Mouse (Mus musculus) common myeloid progenitor, adult 5-6 weeks (primary cell): Measurements from ENCODE around the gene Gm5475. TPM values are rescaled to one million over a fixed set of nuclear protein-coding genes. Genes with fewer than 3 reads are reported as not detected.
A peak's percentile ranks its signal among the peaks of the same experiment; 100 is the strongest.
"Not testable (repeated sequence)": the region's sequence is repeated elsewhere in the genome, so short reads cannot be mapped to it uniquely, and the experiment has no call there.

ENCODE experiments used
- ATAC-seq: replicated peaks from 2 replicates; pipeline ENCODE4 v1.8.0; 2016; ENCODE audit warnings: low read depth, mild to moderate bottlenecking, moderate TSS enrichment, inconsistent platforms; ENCODE audit not compliant: poor library complexity, severe bottlenecking
- total RNA-seq: library from RNA; stranded (forward); fragments of 200-1000, 187-1606 nt; gene quantifications from 2 replicates; pipeline ENCODE4 v1.2.3, GENCODE M21; 2017

Gm5475 gene
- not detected in 2 replicates for total RNA-seq

DNA sequence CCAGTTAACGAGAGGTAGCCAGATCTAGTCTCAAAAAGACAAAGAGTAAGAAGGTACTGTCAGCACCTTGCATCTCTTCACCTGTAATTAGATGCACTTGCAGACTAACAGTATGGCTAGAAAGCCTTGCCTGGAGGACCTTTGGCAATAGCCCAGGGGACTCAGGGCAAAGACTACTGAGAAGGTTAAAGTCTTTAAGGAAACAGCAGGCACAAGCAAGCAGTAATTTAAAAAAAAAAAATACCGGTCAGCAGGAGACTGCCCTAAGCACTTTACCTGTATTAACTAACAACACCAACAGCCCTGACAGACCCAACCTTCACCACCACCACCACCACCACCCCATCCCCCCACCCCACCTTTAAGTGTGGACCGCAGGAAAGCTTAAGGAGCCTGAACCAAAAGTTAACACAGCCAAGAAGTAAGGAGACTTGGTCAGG, at the start of gene Gm5475:
TSS of gene Gm5475 (plus strand) at position 390 of the 440 bp plus-strand sequence.
- ATAC-seq: not testable (repeated sequence)

DNA sequence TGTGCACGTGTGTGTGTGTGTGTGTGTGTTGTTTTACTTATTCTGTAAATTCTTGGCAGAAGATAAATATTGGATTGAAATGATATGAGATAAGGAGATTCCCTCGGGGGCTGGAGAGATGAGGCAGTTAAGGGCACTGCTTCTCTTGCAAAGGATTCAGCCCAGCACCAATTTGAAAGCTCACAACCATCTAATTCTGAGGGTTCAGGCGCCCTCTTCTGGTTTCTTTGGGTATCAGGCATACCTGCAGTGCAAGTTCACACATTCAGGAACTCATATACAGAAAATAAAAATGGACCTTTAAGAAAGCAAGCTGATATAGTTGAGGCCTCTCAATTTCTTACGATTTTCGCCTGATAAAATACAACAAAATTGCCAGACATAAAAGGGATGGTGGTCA, 46.9 kb upstream of the Gm5475 start:
- ATAC-seq: peak; percentile 43; the same call in 1 of the 2 replicates

- ATAC-seq: peak; percentile 84
These were observed 44.0 kb upstream of the Gm5475 start for GRCm38 (mm10) chr15:100377847-100378505.

GRCm38 (mm10) chr15:100379658-100380057, 42.3 kb upstream of the Gm5475 start:
- no peak for ATAC-seq

GRCm38 (mm10) chr15:100380104-100380503, 41.8 kb upstream of the Gm5475 start:
- ATAC-seq: no peak

- no peak for ATAC-seq
These were observed 36.2 kb upstream of the Gm5475 start for GRCm38 (mm10) chr15:100385705-100386104.

- no peak for ATAC-seq
These were observed 34.3 kb upstream of the Gm5475 start for GRCm38 (mm10) chr15:100387544-100388223.

DNA sequence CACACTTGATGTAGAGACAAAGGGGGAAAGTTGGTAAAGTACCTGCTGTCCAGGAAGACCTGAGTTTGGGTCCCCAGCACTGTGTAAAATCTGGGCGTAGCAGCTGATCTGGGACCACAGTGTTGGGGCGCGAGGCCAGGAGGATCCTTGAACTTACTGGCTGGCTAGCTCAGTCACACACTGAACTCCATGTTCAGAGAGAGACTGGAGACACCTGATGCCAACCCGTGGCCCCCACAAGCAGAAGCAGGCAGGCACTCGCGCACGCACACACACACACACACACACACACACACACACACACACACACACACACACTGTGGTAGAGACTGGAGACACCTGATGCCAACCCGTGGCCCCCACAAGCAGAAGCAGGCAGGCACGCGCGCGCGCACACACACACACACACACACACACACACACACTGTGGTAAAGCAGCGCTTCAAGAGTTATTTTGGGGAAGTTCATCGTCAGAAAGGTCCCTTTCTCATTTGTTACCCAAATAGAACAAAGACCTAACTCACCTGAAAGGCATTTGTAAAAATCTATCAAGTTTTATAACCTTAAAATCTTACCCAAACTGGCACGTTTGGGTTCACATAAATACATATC, 33.6 kb upstream of the Gm5475 start:
- ATAC-seq: peak; percentile 58

DNA sequence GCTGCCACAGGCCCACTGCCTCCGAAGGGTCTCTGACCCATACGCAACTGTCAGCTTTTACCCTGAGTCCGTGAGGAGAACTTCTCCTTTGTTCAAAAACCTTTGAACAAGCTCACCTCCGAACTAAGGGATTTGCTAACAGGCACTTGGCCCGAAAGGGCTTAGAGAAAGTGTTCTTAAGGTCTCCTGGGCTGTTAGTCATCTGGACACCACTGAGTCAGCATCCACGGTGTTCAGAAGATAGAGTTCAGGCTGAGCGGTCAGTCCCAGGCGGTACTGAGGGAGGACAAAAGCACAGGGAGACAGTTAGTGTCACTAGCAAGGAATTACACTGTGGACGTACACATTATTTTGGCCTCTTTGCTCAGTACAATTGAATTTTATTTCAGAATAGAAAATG, 33.1 kb upstream of the Gm5475 start:
- ATAC-seq: no peak

DNA sequence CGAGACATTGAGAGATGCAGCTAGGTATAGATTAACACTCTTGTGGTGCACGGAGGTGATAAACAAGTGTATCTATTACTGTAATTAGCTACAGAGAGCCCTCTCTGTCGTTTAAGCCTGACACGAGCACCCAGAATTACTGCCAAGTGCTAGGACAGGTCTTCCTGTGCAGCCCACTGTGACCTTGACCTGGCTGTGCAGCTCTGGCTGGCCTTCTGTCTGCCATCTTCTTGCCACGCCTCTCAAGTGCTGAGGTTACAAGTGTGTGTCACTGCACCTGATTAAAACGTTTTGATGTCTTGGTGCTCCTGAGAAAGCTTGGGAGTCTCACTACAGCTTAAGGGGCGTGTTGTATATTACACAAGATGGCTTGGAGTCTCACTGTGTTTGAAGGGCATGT, 30.9 kb upstream of the Gm5475 start:
- no peak for ATAC-seq

GRCm38 (mm10) chr15:100391599-100391998, 30.3 kb upstream of the Gm5475 start:
- no peak; the same call in 1 of the 2 replicates for ATAC-seq

- no peak for ATAC-seq
These were observed 28.9 kb upstream of the Gm5475 start for GRCm38 (mm10) chr15:100393016-100393415.

DNA sequence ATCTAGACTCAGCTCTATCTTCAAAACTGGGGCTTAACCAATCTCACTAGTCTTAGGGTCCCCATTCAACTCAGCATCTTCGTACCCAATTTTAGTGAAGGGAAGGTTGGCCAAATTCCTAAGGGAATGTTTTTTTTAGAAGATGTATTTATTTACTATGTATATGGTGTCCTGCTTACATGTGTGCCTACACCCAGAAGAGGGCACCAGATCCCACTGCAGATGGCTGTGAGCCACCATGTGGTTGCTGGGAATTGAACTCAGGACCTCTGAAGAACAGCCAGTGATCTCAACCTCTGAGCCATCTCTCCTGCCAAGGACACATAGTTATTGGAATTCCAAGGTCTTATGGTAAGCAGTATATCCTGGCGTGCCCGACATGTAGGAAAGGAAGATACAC, 26.4 kb upstream of the Gm5475 start:
- ATAC-seq: no peak

DNA sequence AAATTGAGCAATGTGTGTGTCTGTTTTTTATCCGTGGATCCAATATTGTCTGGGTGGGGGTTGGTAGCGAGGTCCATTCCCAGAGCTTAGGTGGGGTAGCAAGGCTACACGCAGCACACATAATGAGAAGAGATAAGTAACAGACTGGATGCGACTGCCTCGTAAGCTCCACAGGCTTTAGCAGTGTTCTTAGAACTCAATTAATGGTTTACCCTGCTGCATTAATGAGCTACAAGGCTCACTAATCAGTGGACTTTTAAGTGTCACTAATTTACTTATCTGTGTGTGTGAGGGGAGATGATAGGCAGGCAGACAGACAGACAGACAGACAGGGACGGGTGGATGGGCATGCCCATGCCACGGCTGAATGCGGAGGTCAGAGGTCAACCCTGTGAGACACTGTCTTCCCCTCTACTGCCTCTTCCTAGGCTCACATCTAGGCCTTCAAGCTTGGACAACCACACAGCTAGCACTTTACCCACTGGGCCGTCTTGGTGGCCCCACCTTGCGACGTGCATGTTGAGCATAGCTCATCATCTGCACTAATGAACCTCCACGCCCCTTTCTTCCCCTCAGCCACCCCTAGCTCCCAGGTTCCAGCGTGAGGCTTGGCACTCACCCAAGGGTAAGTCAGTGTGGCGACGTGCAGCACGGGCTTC, 21.2 kb upstream of the Gm5475 start:
- ATAC-seq: no peak

- no peak for ATAC-seq
These were observed 20.1 kb upstream of the Gm5475 start for GRCm38 (mm10) chr15:100401811-100402210.

DNA sequence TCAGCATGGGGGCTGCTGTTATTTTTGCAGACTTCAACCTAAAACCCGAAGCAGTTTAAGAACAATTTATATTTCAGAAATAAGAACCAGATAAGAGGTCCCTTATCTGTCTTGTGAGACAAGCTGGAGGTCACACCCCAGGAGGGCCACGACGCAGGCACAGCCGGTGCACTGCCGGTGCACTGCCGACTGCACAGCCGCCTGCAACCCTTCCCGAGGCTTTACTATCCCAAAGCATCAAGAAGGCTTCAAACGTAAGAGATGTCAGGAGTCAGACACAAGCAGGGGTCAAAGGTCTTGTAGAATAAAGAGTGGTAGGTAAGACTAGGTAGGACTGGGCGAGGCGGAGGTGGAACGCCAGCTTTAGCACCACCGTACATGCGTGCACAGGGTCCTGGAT, 19.6 kb upstream of the Gm5475 start:
- no peak for ATAC-seq

DNA sequence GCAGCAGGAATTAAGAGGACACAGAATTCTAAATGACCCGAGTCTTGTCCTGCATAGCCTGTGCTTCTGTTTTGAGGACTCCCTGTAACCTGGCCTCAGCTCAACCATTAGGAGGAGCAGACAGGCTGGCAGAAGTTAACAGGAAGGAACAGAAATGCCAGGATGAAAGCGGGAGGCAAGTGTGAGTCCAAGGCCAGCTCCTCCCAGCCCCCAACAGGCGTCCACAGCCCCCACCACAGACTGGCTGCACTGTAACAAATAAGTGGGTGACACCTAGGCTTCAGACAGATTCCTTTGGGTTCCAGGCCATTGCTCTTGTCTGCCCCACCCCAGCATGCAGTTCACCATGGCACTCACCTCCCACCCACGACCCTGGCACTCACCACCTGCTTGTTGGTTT, 19.1 kb upstream of the Gm5475 start:
- no peak for ATAC-seq

DNA sequence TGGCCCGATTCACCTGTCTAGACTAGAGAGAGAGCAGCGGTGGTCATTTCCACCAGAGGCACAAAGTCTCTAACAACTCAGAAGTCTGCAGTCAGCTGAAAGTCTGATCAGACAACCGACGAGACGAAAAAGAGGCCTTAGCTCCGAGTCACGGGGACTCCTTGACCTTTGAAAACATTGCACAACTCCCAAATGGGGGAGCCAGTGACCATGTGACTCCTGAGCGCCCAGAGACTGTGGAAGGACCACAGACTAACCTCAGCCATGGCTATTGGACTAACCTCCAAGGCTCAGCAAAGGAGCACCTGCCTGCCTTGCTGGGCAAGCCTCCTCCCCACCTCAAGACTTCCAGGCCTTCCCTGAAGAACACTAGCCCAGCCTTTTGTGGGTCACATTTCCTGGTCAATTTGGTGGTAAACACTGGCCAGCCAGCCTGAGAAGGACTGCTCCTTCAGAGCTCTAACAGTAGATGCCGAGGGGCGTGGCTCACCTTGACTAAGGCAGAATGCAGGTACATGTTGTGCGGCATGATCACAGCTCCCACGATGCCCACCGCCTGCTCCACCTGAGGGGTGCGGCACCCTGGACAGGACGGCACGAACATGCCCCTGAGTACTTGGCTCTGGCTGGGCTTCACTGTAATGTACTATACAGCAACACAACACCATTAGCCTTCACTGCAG, 18.5 kb upstream of the Gm5475 start:
- ATAC-seq: no peak

- ATAC-seq: no peak
These were observed 15.9 kb upstream of the Gm5475 start for GRCm38 (mm10) chr15:100406088-100406487.
